In the genomic region with DNA sequence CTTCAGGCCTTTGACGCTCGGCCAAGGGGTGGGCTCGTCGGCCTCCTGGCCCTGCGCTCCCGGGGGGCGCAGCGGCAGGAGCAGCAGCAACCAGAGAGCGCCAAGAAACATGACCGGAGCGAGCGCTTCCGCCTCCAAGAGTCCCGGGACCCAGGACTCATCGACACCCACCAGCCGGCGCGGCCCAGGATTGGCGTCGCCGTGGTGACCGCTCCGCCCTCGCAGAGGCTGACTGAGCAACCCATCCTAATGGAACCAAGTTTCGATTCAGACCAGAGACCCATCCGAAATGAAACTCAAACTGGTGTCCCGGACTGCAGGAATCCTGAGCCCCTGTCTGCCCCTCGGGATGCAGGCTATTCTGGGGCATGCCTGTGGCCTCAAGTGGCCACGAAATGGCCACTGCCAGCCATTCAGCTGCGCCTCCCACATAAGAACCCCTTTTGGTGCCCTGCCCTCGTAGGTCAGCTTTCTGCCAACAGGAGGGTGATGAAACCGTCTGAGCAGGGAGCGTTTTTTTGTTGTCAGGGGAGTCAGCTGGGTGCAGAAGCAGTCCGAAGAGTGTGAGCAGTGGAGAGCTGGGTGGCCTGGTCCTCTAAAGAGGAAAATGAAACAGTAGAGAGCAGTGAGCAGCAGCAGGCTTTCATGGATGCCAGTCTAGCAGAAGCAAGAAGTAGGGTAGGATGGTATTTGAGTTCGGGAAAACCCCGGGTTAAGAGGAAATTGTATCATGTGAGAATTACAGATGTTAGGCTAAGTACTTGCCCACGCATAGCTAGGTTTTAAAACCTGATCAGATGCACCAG, we compare ENCODE assay signal across 8 mouse cellular contexts. TPM values are rescaled to one million over a fixed set of nuclear protein-coding genes. Genes with fewer than 3 reads are reported as not detected.
DNase-seq lines count a peak whose midpoint lies in the region; ATAC-seq and TF ChIP-seq lines count a peak whose summit lies in the region.

A gene (minus strand): TSS at position 162 of the 806 bp plus-strand sequence.

- peak; percentile 78 for ATAC-seq in forebrain, embryonic 15.5 days (replicated peaks)
- ATAC-seq in lung, postnatal 0 days = peak; percentile 78

- no peak for TF ChIP-seq EP300 in lung, postnatal 0 days (IDR thresholded peaks at IDR 0.05)

- no peaks in the 10 kb centered on the region for H3K9me3 ChIP-seq in forebrain, embryonic 15.5 days
- H3K9me3 ChIP-seq in lung, postnatal 0 days (ENCODE audit: low read length) = no peaks in the 10 kb centered on the region

- peak within 1 kb of the TSS; percentile 50 for H3K9ac ChIP-seq in forebrain, embryonic 15.5 days (replicated peaks)
- H3K9ac ChIP-seq in lung, postnatal 0 days (replicated peaks; ENCODE audit: low read depth) = peak within 1 kb of the TSS; percentile 77

- no peaks in the 10 kb centered on the region; the same call in 1 of the 2 replicates for H3K27me3 ChIP-seq in forebrain, embryonic 15.5 days
- H3K27me3 ChIP-seq in lung, postnatal 0 days (replicated peaks; ENCODE audit: insufficient read depth, low read length) = no peaks in the 10 kb centered on the region

- no peak within 1 kb of the TSS for H3K27ac ChIP-seq in forebrain, embryonic 15.5 days (replicated peaks)
- peak within 1 kb of the TSS; percentile 88 for H3K27ac ChIP-seq in layer of hippocampus, adult 2 months
- peak within 1 kb of the TSS; percentile 91 for H3K27ac ChIP-seq in lung, postnatal 0 days (ENCODE audit: low read length)

- WGBS in forebrain, embryonic 15.5 days = 6% methylated on average over 37 of the region's 37 CpGs
- WGBS in lung, postnatal 0 days = 7% methylated on average over 31 of the region's 37 CpGs

- DNase-seq in MEL-GATA-1-ER (ENCODE audit: extremely low read depth, low read depth) = peak; percentile 55
- DNase-seq in cerebellum, adult 11-12 months = peak; percentile 63
- peak; percentile 81 for DNase-seq in heart, postnatal 4 days
- peak; percentile 58 to 66 for DNase-seq in layer of hippocampus, adult 2 months (ENCODE audit: low spot score in 2 of 2)
- peak; percentile 89 for DNase-seq in lung, postnatal 0 days (ENCODE audit: low spot score)
- peak; percentile 75 for DNase-seq in ovary, adult 18-20 months (ENCODE audit: low spot score)
- peak; percentile 23 to 58 for DNase-seq in thymus, postnatal 10 days (ENCODE audit: low spot score in 2 of 2)

- H3K4me2 ChIP-seq in forebrain, embryonic 15.5 days (replicated peaks) = peak within 1 kb of the TSS; percentile 97
- H3K4me2 ChIP-seq in lung, postnatal 0 days (replicated peaks; ENCODE audit: low read depth, low read length) = peak within 1 kb of the TSS; percentile 97

- H3K4me1 ChIP-seq in forebrain, embryonic 15.5 days = peaks cover 13% of the 10 kb centered on the region
- peaks cover 9% of the 10 kb centered on the region; the same call in 1 of the 2 replicates for H3K4me1 ChIP-seq in lung, postnatal 0 days (ENCODE audit: insufficient read depth, low read depth, low read length)

- H3K36me3 ChIP-seq in forebrain, embryonic 15.5 days = no peaks in the 10 kb centered on the region
- no peaks in the 10 kb centered on the region for H3K36me3 ChIP-seq in lung, postnatal 0 days (ENCODE audit: insufficient read depth, low read length)

- peak within 1 kb of the TSS; percentile 52 for H3K4me3 ChIP-seq in forebrain, embryonic 15.5 days
- H3K4me3 ChIP-seq in layer of hippocampus, adult 2 months = peak within 1 kb of the TSS; percentile 85
- peak within 1 kb of the TSS; percentile 74 for H3K4me3 ChIP-seq in lung, postnatal 0 days (ENCODE audit: low read depth, low read length)

- no peak for TF ChIP-seq CTCF in layer of hippocampus, adult 2 months (conservative IDR thresholded peaks at IDR 0.05)
- no peak for TF ChIP-seq CTCF in lung, postnatal 0 days (IDR thresholded peaks at IDR 0.05)

RNA-seq across cellular contexts. Expression of the gene that starts here (rescaled TPM):
- 3.9 and 4.0 TPM in 2 replicates for polyA plus RNA-seq in forebrain, embryonic 15.5 days (2015; fragmentation: Nextera tagmentation; extraction: Ambion mirVana)
- total RNA-seq in heart, postnatal 4 days (2021) = 10 to 100 TPM; 10.1 to 12.9 TPM
- total RNA-seq in layer of hippocampus, adult 2 months (2021) = 1 to 10 TPM; 7.1 to 8.2 TPM
- polyA plus RNA-seq in lung, postnatal 0 days (2015; fragmentation: Nextera tagmentation; extraction: Ambion mirVana) = 36.1 and 37.8 TPM in 2 replicates
